Mouse (Mus musculus) heart, embryonic 16.5 days (tissue): ENCODE results near the gene Slc30a9. TPM values are rescaled to one million over a fixed set of nuclear protein-coding genes. Genes with fewer than 3 reads are reported as not detected.
A peak's percentile ranks its signal among the peaks of the same experiment; 100 is the strongest.

Source experiments
- ATAC-seq: fragments of 200-750 bp; cut with Nextera tagmentation; replicated peaks from 2 replicates; pipeline ENCODE4 v1.8.0; 2017; ENCODE audit warnings: moderate number of reproducible peaks; ENCODE audit not compliant: insufficient read depth, low FRiP score; ENCODE audit errors: extremely low read depth
- H3K27ac ChIP-seq: fragments of 300-500 bp; sonication (generic); 2 replicates; pipeline ENCODE4 v1.5.1; 2014; ENCODE audit warnings: mild to moderate bottlenecking, low read length, control low read depth, moderate library complexity
- H3K27me3 ChIP-seq: fragments of 300-500 bp; sonication (generic); 2 replicates; pipeline ENCODE4 v1.6.1; 2014; ENCODE audit warnings: low read length, mixed read lengths; ENCODE audit not compliant: control insufficient read depth, insufficient read depth
- H3K36me3 ChIP-seq: fragments of 300-500 bp; sonication (generic); 2 replicates; pipeline ENCODE4 v1.6.1; 2014; ENCODE audit not compliant: control insufficient read depth, insufficient read depth
- H3K4me1 ChIP-seq: fragments of 300-500 bp; sonication (generic); 2 replicates; pipeline ENCODE4 v1.6.1; 2014; ENCODE audit warnings: low read length, mixed read lengths; ENCODE audit not compliant: control insufficient read depth, insufficient read depth
- H3K4me2 ChIP-seq: fragments of 300-500 bp; sonication (generic); 2 replicates; pipeline ENCODE4 v1.6.1; 2014; ENCODE audit warnings: low read depth, mild to moderate bottlenecking, control low read depth, low read length
- H3K4me3 ChIP-seq: fragments of 300-500 bp; sonication (generic); 2 replicates; pipeline ENCODE4 v1.5.1; 2014; ENCODE audit warnings: mild to moderate bottlenecking, control low read depth, low read length
- H3K9ac ChIP-seq: fragments of 300-500 bp; sonication (generic); 2 replicates; pipeline ENCODE4 v1.6.1; 2014; ENCODE audit warnings: low read length, control low read depth
- H3K9me3 ChIP-seq: fragments of 300-500 bp; sonication (generic); replicated peaks from 2 replicates; pipeline ENCODE4 v1.6.1; 2016; ENCODE audit warnings: low read length; ENCODE audit not compliant: control insufficient read depth
- WGBS: fragments of 180-500 bp; shearing (Covaris S2); extraction: QIAGEN DNeasy Blood & Tissue Kit; methylation state at CpG from one replicate; pipeline ENCODE4 v1.1.7; 2014; 5-methylcytosine and 5-hydroxymethylcytosine counted together
- polyA plus RNA-seq: library from polyadenylated mRNA; unstranded; fragments of >200 nt; fragmentation: Nextera tagmentation; extraction: Ambion mirVana; gene quantifications from 2 replicates; pipeline ENCODE4 v1.2.1, GENCODE M21; 2015

Gene Slc30a9
- polyA plus RNA-seq, 1 experiment from 2014 or later, result 120 TPM

- Histone ChIP-seq H3K27ac (no peak overlapping the region), H3K9ac (no peak overlapping the region)
- WGBS, result 42% methylated on average over 2 of the region's 2 CpGs
Observed at GRCm38 (mm10) chr5:67362931-67363330, 56.2 kb downstream of the Slc30a9 start.

GRCm38 (mm10) chr5:67377044-67377621, 70.4 kb downstream of the Slc30a9 start:
- no peaks in the 10 kb centered on the region for H3K9me3 ChIP-seq
- H3K4me2 ChIP-seq, result no peak overlapping the region
- H3K4me3 ChIP-seq, result no peak overlapping the region
- H3K27ac ChIP-seq, result no peak overlapping the region
- 65% methylated on average over 8 of the region's 8 CpGs for WGBS
- no peaks in the 10 kb centered on the region for H3K27me3 ChIP-seq
- no peak overlapping the region for H3K9ac ChIP-seq
- H3K36me3 ChIP-seq, result no peaks in the 10 kb centered on the region
- no peak for ATAC-seq
- H3K4me1 ChIP-seq, result no peaks in the 10 kb centered on the region

More at GRCm38 (mm10) chr5:67362931-67363330, 56.2 kb downstream of the Slc30a9 start:
- Histone ChIP-seq H3K4me3 (no peak overlapping the region), H3K4me1 (no peaks in the 10 kb centered on the region), H3K36me3 (no peaks in the 10 kb centered on the region), H3K4me2 (no peak overlapping the region), H3K27me3 (no peaks in the 10 kb centered on the region), H3K9me3 (no peaks in the 10 kb centered on the region)
- no peak for ATAC-seq

- H3K4me1 ChIP-seq, result no peaks in the 10 kb centered on the region
- no peak overlapping the region for H3K4me2 ChIP-seq
- no peaks in the 10 kb centered on the region for H3K27me3 ChIP-seq
- H3K27ac ChIP-seq, result no peak overlapping the region
- no peak for ATAC-seq
- H3K4me3 ChIP-seq, result no peak overlapping the region
- H3K9ac ChIP-seq, result no peak overlapping the region
- no peaks in the 10 kb centered on the region for H3K9me3 ChIP-seq
- no peaks in the 10 kb centered on the region for H3K36me3 ChIP-seq
- 96% methylated on average over 2 of the region's 2 CpGs for WGBS
Observed at GRCm38 (mm10) chr5:67381690-67382089, 74.9 kb downstream of the Slc30a9 start.

GRCm38 (mm10) chr5:67382556-67382955, 75.8 kb downstream of the Slc30a9 start:
- Histone ChIP-seq H3K9ac (no peak overlapping the region), H3K27ac (no peak overlapping the region), H3K4me2 (no peak overlapping the region), H3K9me3 (no peaks in the 10 kb centered on the region), H3K36me3 (no peaks in the 10 kb centered on the region), H3K4me3 (no peak overlapping the region), H3K27me3 (no peaks in the 10 kb centered on the region), H3K4me1 (no peaks in the 10 kb centered on the region)
- ATAC-seq, result no peak
- WGBS, result 87% methylated on average over 7 of the region's 7 CpGs

- Histone ChIP-seq H3K4me1 (peaks cover 12% of the 10 kb centered on the region), H3K4me3 (no peak overlapping the region), H3K4me2 (no peak overlapping the region), H3K9ac (no peak overlapping the region), H3K36me3 (peaks cover 15% of the 10 kb centered on the region), H3K27me3 (no peaks in the 10 kb centered on the region), H3K27ac (no peak overlapping the region), H3K9me3 (no peaks in the 10 kb centered on the region)
- no peak for ATAC-seq
- WGBS, result 73% methylated on average over 6 of the region's 6 CpGs
Observed at GRCm38 (mm10) chr5:67393951-67394350, 87.2 kb downstream of the Slc30a9 start.

- Histone ChIP-seq H3K27ac (0 out of 2 replicates have a peak overlapping the region, but pooled peaks have one; percentile 2), H3K9me3 (no peaks in the 10 kb centered on the region), H3K9ac (no peak overlapping the region), H3K4me3 (no peak overlapping the region), H3K27me3 (no peaks in the 10 kb centered on the region), H3K4me1 (peaks cover 12% of the 10 kb centered on the region), H3K4me2 (peak overlapping the region; percentile 34), H3K36me3 (peaks cover 16% of the 10 kb centered on the region)
- WGBS, result 41% methylated on average over 11 of the region's 11 CpGs
- ATAC-seq, result peak; percentile 60; the same call in 1 of the 2 replicates
Observed at GRCm38 (mm10) chr5:67395211-67395851, 88.6 kb downstream of the Slc30a9 start.

- Histone ChIP-seq H3K9me3 (no peaks in the 10 kb centered on the region), H3K27me3 (no peaks in the 10 kb centered on the region), H3K4me2 (no peak overlapping the region), H3K4me3 (no peak overlapping the region), H3K27ac (no peak overlapping the region), H3K4me1 (peaks cover 12% of the 10 kb centered on the region), H3K36me3 (peaks cover 16% of the 10 kb centered on the region), H3K9ac (no peak overlapping the region)
- WGBS, result 90% methylated on average over 14 of the region's 14 CpGs
- no peak for ATAC-seq
Observed at GRCm38 (mm10) chr5:67397186-67397585, 90.4 kb downstream of the Slc30a9 start.

- H3K27me3 ChIP-seq, result no peaks in the 10 kb centered on the region
- ATAC-seq, result no peak
- H3K27ac ChIP-seq, result no peak overlapping the region
- H3K4me3 ChIP-seq, result no peak overlapping the region
- no peak overlapping the region for H3K9ac ChIP-seq
- H3K36me3 ChIP-seq, result peaks cover 16% of the 10 kb centered on the region
- peaks cover 5% of the 10 kb centered on the region for H3K4me1 ChIP-seq
- no peak overlapping the region for H3K4me2 ChIP-seq
- H3K9me3 ChIP-seq, result no peaks in the 10 kb centered on the region
- WGBS, result 88% methylated on average over 28 of the region's 28 CpGs
Observed at GRCm38 (mm10) chr5:67399876-67400607, 93.3 kb downstream of the Slc30a9 start.
